ENCODE assay signal across 26 mouse cellular contexts in genomic region chr9:28157092-28157491, GRCm38 (mm10).
DNase-seq lines count a peak whose midpoint lies in the region; ATAC-seq and TF ChIP-seq lines count a peak whose summit lies in the region.
"Had no signal": no experiment of that assay in that cellular context is flagged by ENCODE, and none has a peak within 500 bp of the region (broad histone marks: within the 10 kb centered on the region; RNA-seq: fewer than 3 reads in every experiment).

No protein-coding gene starts in this region.

- no peak overlapping the region for H3K4me3 ChIP-seq in kidney, adult 2 months (ENCODE audit: insufficient read depth, low read depth, low read length)
- H3K4me3 ChIP-seq: embryonic facial prominence, embryonic 10.5 days; embryonic facial prominence, embryonic 13.5 days; erythroblast, embryonic 14.5 days; forebrain, embryonic 12.5 days; forebrain, embryonic 15.5 days; hindbrain, embryonic 10.5 days; hindbrain, embryonic 13.5 days had no signal

- H3K27me3 ChIP-seq in kidney, adult 2 months (replicated peaks; ENCODE audit: control insufficient read depth, insufficient read depth, low read length): no peaks in the 10 kb centered on the region; the same call in 1 of the 2 replicates
- H3K27me3 ChIP-seq: embryonic facial prominence, embryonic 13.5 days; forebrain, embryonic 12.5 days; forebrain, embryonic 15.5 days had no signal

- WGBS in kidney, adult 2 months: 88% methylated on average over 7 of the region's 7 CpGs

- no peak overlapping the region for H3K27ac ChIP-seq in kidney, adult 2 months (ENCODE audit: insufficient read depth, low read depth, low read length)
- H3K27ac ChIP-seq: embryonic facial prominence, embryonic 10.5 days; embryonic facial prominence, embryonic 13.5 days; forebrain, embryonic 12.5 days; forebrain, embryonic 15.5 days; hindbrain, embryonic 10.5 days; hindbrain, embryonic 13.5 days; hindbrain, postnatal 0 days had no signal

- peak; percentile 12 for DNase-seq in cerebellum, adult 11-12 months
- peak; percentile 59 for DNase-seq in heart, adult 11 months
- no peak for DNase-seq in heart, postnatal 25 days (ENCODE audit: low spot score)
- DNase-seq in cerebellum, postnatal 10 days: peak; percentile 40 to 58
- peak; percentile 19 to 35 for DNase-seq in cerebellum, postnatal 36 days
- DNase-seq in kidney, adult 2 months: no peak
- no peak for DNase-seq in adipocyte (ENCODE audit: low spot score)
- DNase-seq: adrenal gland, postnatal 10 days; adrenal gland, postnatal 36 days; embryo, embryonic 11 days; gastrocnemius, postnatal 10 days; gastrocnemius, postnatal 36 days; heart, postnatal 36 days; kidney, adult 18-20 months had no signal

- TF ChIP-seq CTCF in kidney, adult 2 months (conservative IDR thresholded peaks at IDR 0.05; ENCODE audit: insufficient read depth, insufficient read length, low read depth, low read length): no peak

- H3K36me3 ChIP-seq in kidney, adult 2 months (ENCODE audit: control insufficient read depth, insufficient read depth, low read length): no peaks in the 10 kb centered on the region
- H3K36me3 ChIP-seq: embryonic facial prominence, embryonic 10.5 days; embryonic facial prominence, embryonic 13.5 days; forebrain, embryonic 12.5 days; forebrain, embryonic 15.5 days; hindbrain, embryonic 10.5 days; hindbrain, embryonic 13.5 days had no signal

- no peak for ATAC-seq in cerebellum, adult (ENCODE audit: insufficient number of reproducible peaks, low FRiP score, low TSS enrichment)
- ATAC-seq: activated CD4-positive, CD25-positive, alpha-beta regulatory T cell, adult 4 months; forebrain, embryonic 15.5 days; hindbrain, postnatal 0 days; inflammation-experienced regulatory T-cells, adult 6 months; intestine, embryonic 16.5 days had no signal

- TF ChIP-seq POLR2A in kidney, adult 2 months (IDR thresholded peaks at IDR 0.05; ENCODE audit: low read depth, low read length): no peak

- intact Hi-C loops in heart, postnatal 25 days (cut with DNase I): no loop called here

- no peaks in the 10 kb centered on the region for H3K4me1 ChIP-seq in kidney, adult 2 months (ENCODE audit: control insufficient read depth, insufficient read depth, low read length)
- H3K4me1 ChIP-seq: embryonic facial prominence, embryonic 10.5 days; embryonic facial prominence, embryonic 13.5 days; forebrain, embryonic 12.5 days; forebrain, embryonic 15.5 days; hindbrain, embryonic 10.5 days had no signal

Comparison
In these comparisons a context has a peak if more than half of its experiments do, and no peak if none do; other contexts are left out.
1. DNase-seq: peak in cerebellum, adult 11-12 months (single experiment), heart, adult 11 months (single experiment), cerebellum, postnatal 10 days (2 of 2) and cerebellum, postnatal 36 days (2 of 2); none in heart, postnatal 25 days (single experiment), kidney, adult 2 months (single experiment) and adipocyte (single experiment).